Mouse (Mus musculus) lung, adult 2 months (tissue): ENCODE data around the gene Clcc1.

ENCODE experiments used
- CTCF ChIP-seq: fragments of 200-500 bp; IDR thresholded peaks from 2 replicates; pipeline ENCODE4 v1.5.1; 2011; ENCODE audit warnings: mild to moderate bottlenecking, low read length, control low read depth; ENCODE audit not compliant: insufficient read depth
- POLR2A ChIP-seq: fragments of 200-500 bp; IDR thresholded peaks from 2 replicates; pipeline ENCODE4 v1.6.1; 2011; ENCODE audit warnings: low read depth, mild to moderate bottlenecking, control low read depth, low read length, borderline replicate concordance; ENCODE audit errors: extremely low read depth

DNA sequence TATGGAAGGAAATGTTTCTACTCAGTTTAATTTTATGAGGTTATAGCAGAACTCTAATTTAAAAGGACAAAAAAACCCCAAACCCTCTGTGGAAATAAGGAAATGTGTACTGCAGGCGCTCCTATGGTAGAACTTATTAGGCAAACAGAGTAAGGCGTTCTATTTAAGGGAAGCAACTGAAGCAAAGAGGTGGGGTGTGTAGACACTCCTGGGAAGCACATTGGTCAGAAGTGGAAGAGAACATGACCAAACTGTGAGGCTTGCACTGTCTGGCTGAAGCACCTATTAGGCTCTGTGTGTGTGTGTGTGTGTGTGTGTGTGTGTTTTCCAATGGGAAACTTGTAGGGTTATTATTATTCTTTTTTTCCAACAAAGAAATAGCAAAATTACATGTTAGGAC, 65.6 kb downstream of the Clcc1 start:
- TF ChIP-seq POLR2A (no peak), CTCF (no peak)
